Mouse (Mus musculus) limb, embryonic 13.5 days (tissue): ENCODE results near the gene Wdr34. TPM values are rescaled to one million over a fixed set of nuclear protein-coding genes. Genes with fewer than 3 reads are reported as not detected.

ENCODE experiments used
- ATAC-seq: fragments of 200-750 bp; cut with Nextera tagmentation; 2 replicates; pipeline ENCODE4 v1.8.0; 2017; ENCODE audit warnings: low read depth, moderate number of reproducible peaks, moderate TSS enrichment; ENCODE audit not compliant: low FRiP score
- H3K27ac ChIP-seq: fragments of 300-500 bp; sonication (generic); 2 replicates; pipeline ENCODE4 v1.5.1; 2015; ENCODE audit warnings: inconsistent platforms, mild to moderate bottlenecking, moderate library complexity
- H3K27me3 ChIP-seq: fragments of 300-500 bp; sonication (generic); 2 replicates; pipeline ENCODE4 v1.6.1; 2015; ENCODE audit warnings: mild to moderate bottlenecking, inconsistent platforms
- H3K36me3 ChIP-seq: fragments of 300-500 bp; sonication (generic); 2 replicates; pipeline ENCODE4 v1.6.1; 2015; ENCODE audit warnings: inconsistent platforms, mild to moderate bottlenecking, moderate library complexity
- H3K4me1 ChIP-seq: fragments of 300-500 bp; sonication (generic); 2 replicates; pipeline ENCODE4 v1.6.1; 2015; ENCODE audit warnings: inconsistent platforms
- H3K4me2 ChIP-seq: fragments of 300-500 bp; sonication (generic); replicated peaks from 2 replicates; pipeline ENCODE4 v1.6.1; 2015; ENCODE audit warnings: inconsistent platforms, mild to moderate bottlenecking, moderate library complexity
- H3K4me3 ChIP-seq: fragments of 300-500 bp; sonication (generic); 2 replicates; pipeline ENCODE4 v1.5.1; 2015; ENCODE audit warnings: moderate library complexity, mild to moderate bottlenecking, inconsistent platforms
- H3K9ac ChIP-seq: fragments of 300-500 bp; sonication (generic); 2 replicates; pipeline ENCODE4 v1.6.1; 2015; ENCODE audit warnings: mild to moderate bottlenecking, inconsistent platforms
- H3K9me3 ChIP-seq: fragments of 300-500 bp; sonication (generic); 2 replicates; pipeline ENCODE4 v1.6.1; 2016; ENCODE audit warnings: inconsistent platforms
- WGBS: fragments of 180-500 bp; shearing (Covaris S2); methylation state at CpG from one replicate; pipeline ENCODE4 v1.1.7; 2015; 5-methylcytosine and 5-hydroxymethylcytosine counted together
- microRNA-seq: library from miRNA; unstranded; fragments of <30 nt; microRNA quantifications from one replicate; pipeline ENCODE4, GENCODE M21; 2016
- polyA plus RNA-seq: library from polyadenylated mRNA; unstranded; fragments of >200 nt; fragmentation: Nextera tagmentation; extraction: Ambion mirVana; gene quantifications from 2 replicates; pipeline ENCODE4 v1.2.1, GENCODE M21; 2015

Gene Wdr34
- polyA plus RNA-seq, 1 experiment from 2014 or later: 40.4 TPM

DNA sequence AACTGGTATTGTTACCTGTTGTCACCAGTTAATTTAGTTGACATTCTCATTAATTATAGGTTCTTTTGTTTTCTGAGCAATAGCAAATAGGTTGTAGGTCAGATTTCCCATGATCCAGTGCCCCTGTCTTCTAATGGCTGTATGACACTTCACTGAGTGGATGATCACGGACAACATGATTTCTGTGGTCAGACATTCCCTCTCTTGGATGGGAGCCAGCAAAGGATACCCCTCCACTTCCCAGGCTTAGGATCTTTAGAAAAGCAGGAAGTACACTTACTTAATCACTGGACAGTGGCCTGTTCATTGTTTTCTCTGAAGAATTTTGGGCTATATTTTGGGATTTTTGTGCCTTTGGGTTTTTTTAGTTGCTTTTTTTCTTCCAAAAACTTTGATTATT lies 39.6 kb downstream of the Wdr34 start:
- no peaks in the 10 kb centered on the region for H3K27me3 ChIP-seq
- H3K27ac ChIP-seq: no peak overlapping the region
- peaks cover 97% of the 10 kb centered on the region for H3K36me3 ChIP-seq
- no peaks in the 10 kb centered on the region for H3K4me1 ChIP-seq
- no peak overlapping the region for H3K4me3 ChIP-seq
- no peak overlapping the region for H3K4me2 ChIP-seq
- ATAC-seq: no peak
- H3K9ac ChIP-seq: no peak overlapping the region
- no peaks in the 10 kb centered on the region for H3K9me3 ChIP-seq
- WGBS: 76% methylated on average over 1 of the region's 1 CpGs

DNA sequence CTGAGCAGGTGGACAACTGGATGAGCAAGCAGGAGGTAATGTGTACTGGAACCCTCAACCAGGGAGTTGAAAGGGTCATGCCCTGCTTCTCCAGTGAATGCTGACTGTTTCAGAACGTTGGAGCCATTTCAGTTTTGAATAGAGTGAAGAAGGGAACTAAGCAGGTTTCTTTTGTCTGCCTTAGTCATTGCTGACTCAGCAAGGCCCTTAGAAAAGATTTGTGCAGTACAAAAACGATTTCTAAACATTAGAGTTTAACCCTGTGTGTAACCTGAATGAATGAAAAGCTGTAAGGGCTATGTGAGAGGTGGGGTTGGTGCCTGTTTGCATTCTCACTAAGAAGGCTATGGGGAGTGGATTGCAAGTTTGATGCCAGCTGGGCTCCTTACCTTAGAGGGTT lies 56.7 kb downstream of the Wdr34 start:
- ATAC-seq: no peak
- WGBS: 61% methylated on average over 2 of the region's 2 CpGs
- Histone ChIP-seq H3K4me2 (no peak overlapping the region), H3K27ac (no peak overlapping the region), H3K27me3 (no peaks in the 10 kb centered on the region), H3K36me3 (peaks cover 99% of the 10 kb centered on the region), H3K9me3 (no peaks in the 10 kb centered on the region), H3K9ac (no peak overlapping the region), H3K4me1 (no peaks in the 10 kb centered on the region), H3K4me3 (no peak overlapping the region)

Small RNA genes within 50 kb of the gene (microRNA-seq; reads per million reads assigned to microRNA genes)
- 0.52 reads per million for gene Mir6997

Other genes starting within 250 kb of the Wdr34 start
- 14.8 and 15.6 TPM in 2 replicates for gene Slc27a4, start 246.2 kb downstream of the Wdr34 start, polyA plus RNA-seq
- gene Urm1, start 228.8 kb downstream of the Wdr34 start, polyA plus RNA-seq: 24.3 and 27.2 TPM in 2 replicates
- 28.8 and 33.4 TPM in 2 replicates for gene Cercam, start 179.7 kb downstream of the Wdr34 start, polyA plus RNA-seq
- gene Odf2, start 159.7 kb downstream of the Wdr34 start, polyA plus RNA-seq: 64.4 and 68.9 TPM in 2 replicates
- 74.2 and 75.1 TPM in 2 replicates for gene Gle1, start 113.5 kb downstream of the Wdr34 start, polyA plus RNA-seq
- 85.5 and 90.7 TPM in 2 replicates for gene Sptan1, start 83.3 kb downstream of the Wdr34 start, polyA plus RNA-seq
- gene Set, start 8.5 kb upstream of the Wdr34 start, polyA plus RNA-seq: 514 and 554 TPM in 2 replicates
- 8.6 and 10.0 TPM in 2 replicates for gene Pkn3, start 28.8 kb upstream of the Wdr34 start, polyA plus RNA-seq
- 25.3 and 27.9 TPM in 2 replicates for gene Zdhhc12, start 44.8 kb upstream of the Wdr34 start, polyA plus RNA-seq
- gene Zer1, start 75.7 kb upstream of the Wdr34 start, polyA plus RNA-seq: 11.2 and 12.5 TPM in 2 replicates
- gene Tbc1d13, start 84.9 kb upstream of the Wdr34 start, polyA plus RNA-seq: 10.1 and 10.7 TPM in 2 replicates
- gene Endog, start 122.6 kb upstream of the Wdr34 start, polyA plus RNA-seq: 17.2 and 19.2 TPM in 2 replicates
- gene Spout1, start 129.6 kb upstream of the Wdr34 start, polyA plus RNA-seq: 87.8 and 96.7 TPM in 2 replicates
- gene Kyat1, start 157.0 kb upstream of the Wdr34 start, polyA plus RNA-seq: 7.8 and 8.1 TPM in 2 replicates
- gene Lrrc8a, start 188.8 kb upstream of the Wdr34 start, polyA plus RNA-seq: 49.1 and 51.6 TPM in 2 replicates
- gene Gm28035, start 191.7 kb upstream of the Wdr34 start, polyA plus RNA-seq: 0.22 TPM in 1 of 2 replicates, not detected in the other
- 4.1 and 4.5 TPM in 2 replicates for gene Phyhd1, start 217.3 kb upstream of the Wdr34 start, polyA plus RNA-seq
- gene Gm28038, start 232.2 kb upstream of the Wdr34 start, polyA plus RNA-seq: not detected in 2 replicates
- gene Dolk, start 237.5 kb upstream of the Wdr34 start, polyA plus RNA-seq: 30.8 and 32.0 TPM in 2 replicates
- 33.7 and 41.2 TPM in 2 replicates for gene Nup188, start 237.5 kb upstream of the Wdr34 start, polyA plus RNA-seq